Mouse (Mus musculus): ENCODE data around the gene Spatc1l. TPM values are rescaled to one million over a fixed set of nuclear protein-coding genes. Genes with fewer than 3 reads are reported as not detected.

The Spatc1l gene
- polyA plus RNA-seq, 1 experiment from 2014 or later, result not detected

DNA sequence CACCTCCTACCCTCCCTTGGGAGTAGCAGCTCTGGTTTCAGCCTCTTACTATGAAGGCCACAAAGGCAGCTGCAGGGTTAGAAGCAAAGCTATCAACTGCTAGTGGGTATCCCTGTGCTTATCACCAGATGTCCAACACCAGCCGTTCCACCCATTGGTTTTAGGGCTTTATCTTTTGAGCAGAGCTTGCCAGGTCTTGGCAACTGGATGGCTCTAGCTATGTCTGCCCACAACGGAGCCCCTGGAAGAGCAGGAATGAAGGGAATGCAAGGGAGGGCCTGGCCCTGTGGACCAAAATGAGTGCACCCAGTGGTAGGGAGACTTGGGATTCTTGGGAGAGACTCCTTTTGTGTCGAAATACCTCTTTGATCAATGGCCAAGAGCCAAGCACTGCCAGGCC lies 40.6 kb downstream of the Spatc1l start:
- 35% methylated on average over 3 of the region's 3 CpGs for WGBS
- ATAC-seq (replicated peaks; ENCODE audit: insufficient number of reproducible peaks, insufficient read depth, low FRiP score, low read depth), result peak; percentile 73
- H3K36me3 ChIP-seq, result peaks cover 36% of the 10 kb centered on the region
- H3K27me3 ChIP-seq, result no peaks in the 10 kb centered on the region
- peak overlapping the region; percentile 77 for H3K27ac ChIP-seq
- H3K9me3 ChIP-seq (replicated peaks), result no peaks in the 10 kb centered on the region
- H3K4me2 ChIP-seq, result no peak overlapping the region
- H3K4me3 ChIP-seq, result no peak overlapping the region
- no peak overlapping the region for H3K9ac ChIP-seq
- peaks cover 16% of the 10 kb centered on the region for H3K4me1 ChIP-seq (replicated peaks)

DNA sequence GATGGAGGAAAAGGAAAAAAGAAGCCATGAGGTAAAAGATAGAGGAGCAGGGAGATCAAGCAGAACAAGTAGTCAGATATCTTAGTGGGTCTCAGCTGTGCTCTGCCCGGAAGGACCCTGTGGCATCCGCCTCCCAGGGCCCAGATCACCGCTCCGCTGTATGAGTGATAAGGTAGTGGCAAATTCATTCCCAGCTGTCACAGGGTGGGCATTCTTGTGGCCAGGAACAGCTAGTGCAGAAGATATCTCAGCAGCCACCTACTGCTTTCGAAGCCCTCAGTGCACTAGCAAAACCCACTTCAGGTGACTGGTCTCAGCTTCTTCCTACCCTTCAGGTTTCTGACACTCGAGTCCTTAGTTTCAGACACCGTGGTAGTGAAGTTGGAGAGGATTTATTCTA lies 50.4 kb downstream of the Spatc1l start:
- H3K4me3 ChIP-seq, result no peak overlapping the region
- no peak overlapping the region for H3K4me2 ChIP-seq
- H3K27ac ChIP-seq, result peak overlapping the region; percentile 18; the same call in 1 of the 2 replicates
- no peak for ATAC-seq (replicated peaks; ENCODE audit: insufficient number of reproducible peaks, insufficient read depth, low FRiP score, low read depth)
- WGBS, result 47% methylated on average over 7 of the region's 7 CpGs
- no peaks in the 10 kb centered on the region for H3K9me3 ChIP-seq (replicated peaks)
- H3K9ac ChIP-seq, result no peak overlapping the region
- H3K27me3 ChIP-seq, result no peaks in the 10 kb centered on the region
- H3K4me1 ChIP-seq (replicated peaks), result no peaks in the 10 kb centered on the region; the same call in 1 of the 2 replicates
- H3K36me3 ChIP-seq, result peaks cover 58% of the 10 kb centered on the region

Other genes with a start within 250 kb of the Spatc1l start
- gene Dip2a, start 217.0 kb upstream of the Spatc1l start, polyA plus RNA-seq (2015; fragmentation: Nextera tagmentation; extraction: Ambion mirVana), result 8.6 and 10.3 TPM in 2 replicates
- not detected in 2 replicates for gene AC141477.1, start 121.8 kb upstream of the Spatc1l start, polyA plus RNA-seq (2015; fragmentation: Nextera tagmentation; extraction: Ambion mirVana)
- gene Pcnt, start 119.5 kb upstream of the Spatc1l start, polyA plus RNA-seq (2015; fragmentation: Nextera tagmentation; extraction: Ambion mirVana), result 9.9 and 11.9 TPM in 2 replicates
- gene 2610028H24Rik, start 113.2 kb upstream of the Spatc1l start, polyA plus RNA-seq (2015; fragmentation: Nextera tagmentation; extraction: Ambion mirVana), result 0.09 TPM in 1 of 2 replicates, not detected in the other
- gene Mcm3ap, start 93.3 kb upstream of the Spatc1l start, polyA plus RNA-seq (2015; fragmentation: Nextera tagmentation; extraction: Ambion mirVana), result 30.3 and 37.6 TPM in 2 replicates
- 4.5 and 5.1 TPM in 2 replicates for gene Ybey, start 93.2 kb upstream of the Spatc1l start, polyA plus RNA-seq (2015; fragmentation: Nextera tagmentation; extraction: Ambion mirVana)
- gene Lss, start 30.7 kb upstream of the Spatc1l start, polyA plus RNA-seq (2015; fragmentation: Nextera tagmentation; extraction: Ambion mirVana), result 8.3 and 9.6 TPM in 2 replicates
- gene Ftcd, start 13.4 kb downstream of the Spatc1l start, polyA plus RNA-seq (2015; fragmentation: Nextera tagmentation; extraction: Ambion mirVana), result 3.3 and 3.5 TPM in 2 replicates
- 90.2 and 125 TPM in 2 replicates for gene Col6a2, start 61.4 kb downstream of the Spatc1l start, polyA plus RNA-seq (2015; fragmentation: Nextera tagmentation; extraction: Ambion mirVana)
- gene Col6a1, start 163.9 kb downstream of the Spatc1l start, polyA plus RNA-seq (2015; fragmentation: Nextera tagmentation; extraction: Ambion mirVana), result 90.9 and 128 TPM in 2 replicates

Data from heart, embryonic 15.5 days (tissue).